Mouse (Mus musculus): ENCODE data around the gene Camkmt.

GRCm38 (mm10) chr17:85199321-85199720 is 109.0 kb downstream of the Camkmt start:
- no peak for TF ChIP-seq POLR2A (IDR thresholded peaks at IDR 0.05; ENCODE audit: control insufficient read depth, extremely low read depth, insufficient read depth, low read length, poor library complexity)
- no peak for TF ChIP-seq CTCF (IDR thresholded peaks at IDR 0.05; ENCODE audit: borderline replicate concordance, control insufficient read depth, extremely low read depth, insufficient read depth, low read length, poor library complexity)

Measured in thymus, adult 2 months (tissue).